Mouse (Mus musculus) neural tube, embryonic 12.5 days (tissue): ENCODE measurements around the gene Dcdc2c. TPM values are rescaled to one million over a fixed set of nuclear protein-coding genes. Genes with fewer than 3 reads are reported as not detected.

ENCODE experiments used
- ATAC-seq: fragments of 200-750 bp; cut with Nextera tagmentation; 2 replicates; pipeline ENCODE4 v1.8.0; 2017; ENCODE audit warnings: low read depth, mild to moderate bottlenecking, moderate TSS enrichment, moderate library complexity; ENCODE audit not compliant: low FRiP score
- H3K27ac ChIP-seq: fragments of 300-500 bp; sonication (generic); 2 replicates; pipeline ENCODE4 v1.5.1; 2016
- H3K27me3 ChIP-seq: fragments of 300-500 bp; sonication (generic); replicated peaks from 2 replicates; pipeline ENCODE4 v1.6.1; 2016; ENCODE audit warnings: mild to moderate bottlenecking
- H3K36me3 ChIP-seq: fragments of 300-500 bp; sonication (generic); 2 replicates; pipeline ENCODE4 v1.6.1; 2016; ENCODE audit warnings: mild to moderate bottlenecking
- H3K4me1 ChIP-seq: fragments of 300-500 bp; sonication (generic); 2 replicates; pipeline ENCODE4 v1.6.1; 2016
- H3K4me2 ChIP-seq: fragments of 300-500 bp; sonication (generic); replicated peaks from 2 replicates; pipeline ENCODE4 v1.6.1; 2016; ENCODE audit warnings: mild to moderate bottlenecking
- H3K4me3 ChIP-seq: fragments of 300-500 bp; sonication (generic); 2 replicates; pipeline ENCODE4 v1.5.1; 2016
- H3K9ac ChIP-seq: fragments of 300-500 bp; sonication (generic); 2 replicates; pipeline ENCODE4 v1.6.1; 2016; ENCODE audit warnings: mild to moderate bottlenecking
- H3K9me3 ChIP-seq: fragments of 300-500 bp; sonication (generic); 2 replicates; pipeline ENCODE4 v1.6.1; 2016; ENCODE audit warnings: mild to moderate bottlenecking
- WGBS: fragments of 180-500 bp; shearing (Covaris S2); methylation state at CpG from one replicate; pipeline ENCODE4 v1.1.7; 2016; 5-methylcytosine and 5-hydroxymethylcytosine counted together
- polyA plus RNA-seq: library from polyadenylated mRNA; unstranded; fragments of >200 nt; fragmentation: Nextera tagmentation; extraction: Ambion mirVana; gene quantifications from 2 replicates; pipeline ENCODE4 v1.2.1, GENCODE M21; 2016

Dcdc2c gene
- polyA plus RNA-seq, 1 experiment from 2014 or later, result not detected

GRCm38 (mm10) chr12:28432729-28433067 lies 119.5 kb downstream of the Dcdc2c start:
- Histone ChIP-seq H3K4me2 (no peak overlapping the region), H3K4me1 (0 out of 2 replicates have a peak, but pooled peaks cover 5% of the 10 kb centered on the region), H3K4me3 (no peak overlapping the region), H3K9me3 (peaks cover 5% of the 10 kb centered on the region; the same call in 1 of the 2 replicates), H3K36me3 (no peaks in the 10 kb centered on the region), H3K27ac (no peak overlapping the region), H3K27me3 (no peaks in the 10 kb centered on the region), H3K9ac (no peak overlapping the region)
- no peak for ATAC-seq
- WGBS, result 86% methylated on average over 3 of the region's 3 CpGs

- H3K4me3 ChIP-seq, result peak overlapping the region; percentile 24
- 0 out of 2 replicates have a peak, but pooled peaks cover 5% of the 10 kb centered on the region for H3K4me1 ChIP-seq
- WGBS, result 13% methylated on average over 19 of the region's 19 CpGs
- peak overlapping the region; percentile 77 for H3K27ac ChIP-seq
- H3K27me3 ChIP-seq, result no peaks in the 10 kb centered on the region
- H3K9me3 ChIP-seq, result peaks cover 5% of the 10 kb centered on the region; the same call in 1 of the 2 replicates
- peak overlapping the region; percentile 48 for H3K9ac ChIP-seq
- peak overlapping the region; percentile 57 for H3K4me2 ChIP-seq
- H3K36me3 ChIP-seq, result no peaks in the 10 kb centered on the region
- ATAC-seq, result no peak
Measured at GRCm38 (mm10) chr12:28431832-28432728, 120.1 kb downstream of the Dcdc2c start.

- Histone ChIP-seq H3K9ac (no peak overlapping the region), H3K4me3 (no peak overlapping the region), H3K4me2 (no peak overlapping the region), H3K27ac (no peak overlapping the region), H3K27me3 (no peaks in the 10 kb centered on the region), H3K4me1 (0 out of 2 replicates have a peak, but pooled peaks cover 5% of the 10 kb centered on the region), H3K9me3 (peaks cover 5% of the 10 kb centered on the region; the same call in 1 of the 2 replicates), H3K36me3 (no peaks in the 10 kb centered on the region)
- ATAC-seq, result no peak
- WGBS, result 92% methylated on average over 5 of the region's 5 CpGs
Measured at GRCm38 (mm10) chr12:28429856-28430255, 122.3 kb downstream of the Dcdc2c start.

- ATAC-seq, result no peak
- Histone ChIP-seq H3K4me3 (no peak overlapping the region), H3K27ac (no peak overlapping the region), H3K4me1 (no peaks in the 10 kb centered on the region), H3K36me3 (no peaks in the 10 kb centered on the region), H3K27me3 (no peaks in the 10 kb centered on the region), H3K9me3 (0 out of 2 replicates have a peak, but pooled peaks cover under 1% of the 10 kb centered on the region), H3K4me2 (no peak overlapping the region), H3K9ac (no peak overlapping the region)
- 85% methylated on average over 4 of the region's 4 CpGs for WGBS
Measured at GRCm38 (mm10) chr12:28416957-28417356, 135.2 kb downstream of the Dcdc2c start.

- H3K4me2 ChIP-seq, result no peak overlapping the region
- H3K36me3 ChIP-seq, result no peaks in the 10 kb centered on the region
- H3K4me3 ChIP-seq, result no peak overlapping the region
- ATAC-seq, result no peak
- no peaks in the 10 kb centered on the region for H3K27me3 ChIP-seq
- WGBS, result 83% methylated on average over 10 of the region's 10 CpGs
- peaks cover 11% of the 10 kb centered on the region for H3K9me3 ChIP-seq
- no peak overlapping the region for H3K9ac ChIP-seq
- no peaks in the 10 kb centered on the region for H3K4me1 ChIP-seq
- no peak overlapping the region for H3K27ac ChIP-seq
Measured at GRCm38 (mm10) chr12:28407656-28408405, 144.4 kb downstream of the Dcdc2c start.

- no peaks in the 10 kb centered on the region for H3K4me1 ChIP-seq
- H3K4me3 ChIP-seq, result no peak overlapping the region
- H3K4me2 ChIP-seq, result no peak overlapping the region
- ATAC-seq, result no peak
- H3K9me3 ChIP-seq, result no peaks in the 10 kb centered on the region
- no peaks in the 10 kb centered on the region for H3K36me3 ChIP-seq
- H3K27me3 ChIP-seq, result peaks cover 12% of the 10 kb centered on the region; the same call in 1 of the 2 replicates
- no peak overlapping the region for H3K27ac ChIP-seq
- H3K9ac ChIP-seq, result no peak overlapping the region
- 86% methylated on average over 4 of the region's 4 CpGs for WGBS
Measured at GRCm38 (mm10) chr12:28402256-28402655, 149.9 kb downstream of the Dcdc2c start.

- Histone ChIP-seq H3K9ac (no peak overlapping the region), H3K4me2 (no peak overlapping the region), H3K27me3 (peaks cover 14% of the 10 kb centered on the region; the same call in 1 of the 2 replicates), H3K9me3 (no peaks in the 10 kb centered on the region), H3K27ac (no peak overlapping the region), H3K4me3 (no peak overlapping the region), H3K4me1 (no peaks in the 10 kb centered on the region), H3K36me3 (no peaks in the 10 kb centered on the region)
- ATAC-seq, result no peak
- WGBS, result 58% methylated on average over 5 of the region's 5 CpGs
Measured at GRCm38 (mm10) chr12:28401372-28401771, 150.8 kb downstream of the Dcdc2c start.

GRCm38 (mm10) chr12:28392129-28392528 lies 160.1 kb downstream of the Dcdc2c start:
- no peak overlapping the region for H3K4me3 ChIP-seq

More at GRCm38 (mm10) chr12:28392129-28392528, 160.1 kb downstream of the Dcdc2c start:
- peaks cover 7% of the 10 kb centered on the region; the same call in 1 of the 2 replicates for H3K9me3 ChIP-seq
- H3K4me2 ChIP-seq, result no peak overlapping the region
- WGBS, result 22% methylated on average over 6 of the region's 6 CpGs
- no peak for ATAC-seq
- H3K27me3 ChIP-seq, result peaks cover 43% of the 10 kb centered on the region
- H3K4me1 ChIP-seq, result 0 out of 2 replicates have a peak, but pooled peaks cover 6% of the 10 kb centered on the region
- H3K36me3 ChIP-seq, result no peaks in the 10 kb centered on the region
- no peak overlapping the region for H3K27ac ChIP-seq
- H3K9ac ChIP-seq, result no peak overlapping the region

Other genes with a start within 250 kb of the Dcdc2c start
- not detected in 2 replicates for gene Allc, start 30.1 kb upstream of the Dcdc2c start, polyA plus RNA-seq
- gene Colec11, start 71.0 kb upstream of the Dcdc2c start, polyA plus RNA-seq, result 0.43 and 0.44 TPM in 2 replicates
- 594 and 599 TPM in 2 replicates for gene Rps7, start 83.6 kb upstream of the Dcdc2c start, polyA plus RNA-seq
- 29.3 and 29.6 TPM in 2 replicates for gene Rnaseh1, start 97.2 kb upstream of the Dcdc2c start, polyA plus RNA-seq
- gene Adi1, start 122.8 kb upstream of the Dcdc2c start, polyA plus RNA-seq, result 35.1 and 36.7 TPM in 2 replicates
- gene Trappc12, start 198.1 kb upstream of the Dcdc2c start, polyA plus RNA-seq, result 41.0 and 42.4 TPM in 2 replicates
- gene Eipr1, start 199.4 kb upstream of the Dcdc2c start, polyA plus RNA-seq, result 54.6 and 57.4 TPM in 2 replicates